Mouse (Mus musculus): Measurements from ENCODE around the gene Gzmd. TPM values are rescaled to one million over a fixed set of nuclear protein-coding genes. Genes with fewer than 3 reads are reported as not detected.
"Not testable (repeated sequence)": the region's sequence is repeated elsewhere in the genome, so short reads cannot be mapped to it uniquely, and the experiment has no call there.

The Gzmd gene
- polyA plus RNA-seq, 1 experiment from 2014 or later, result not detected

- 91% methylated on average over 33 of the region's 33 CpGs for WGBS
- H3K27me3 ChIP-seq (ENCODE audit: poor library complexity, severe bottlenecking); H3K4me1 ChIP-seq; H3K4me3 ChIP-seq; H3K27ac ChIP-seq; H3K9me3 ChIP-seq; H3K36me3 ChIP-seq (replicated peaks); DNase-seq (ENCODE audit: extremely low spot score, low spot score): not testable (repeated sequence)
Measured at GRCm38 (mm10) chr14:56115531-56116310, 16.7 kb downstream of the Gzmd start.

GRCm38 (mm10) chr14:56105447-56106180 lies 26.8 kb downstream of the Gzmd start:
- no peak overlapping the region for H3K27ac ChIP-seq
- no peaks in the 10 kb centered on the region for H3K9me3 ChIP-seq
- H3K27me3 ChIP-seq (ENCODE audit: poor library complexity, severe bottlenecking), result no peaks in the 10 kb centered on the region
- no peak for DNase-seq (ENCODE audit: extremely low spot score, low spot score)
- WGBS, result 85% methylated on average over 13 of the region's 13 CpGs
- H3K36me3 ChIP-seq (replicated peaks), result no peaks in the 10 kb centered on the region
- no peak overlapping the region for H3K4me3 ChIP-seq
- H3K4me1 ChIP-seq, result no peaks in the 10 kb centered on the region

GRCm38 (mm10) chr14:56105016-56105415 lies 27.4 kb downstream of the Gzmd start:
- no peak overlapping the region for H3K4me3 ChIP-seq
- no peaks in the 10 kb centered on the region for H3K27me3 ChIP-seq (ENCODE audit: poor library complexity, severe bottlenecking)
- no peaks in the 10 kb centered on the region for H3K9me3 ChIP-seq
- 94% methylated on average over 5 of the region's 5 CpGs for WGBS
- no peaks in the 10 kb centered on the region for H3K36me3 ChIP-seq (replicated peaks)
- no peak for DNase-seq (ENCODE audit: extremely low spot score, low spot score)
- H3K4me1 ChIP-seq, result no peaks in the 10 kb centered on the region
- H3K27ac ChIP-seq, result no peak overlapping the region

- 78% methylated on average over 3 of the region's 3 CpGs for WGBS
- no peaks in the 10 kb centered on the region for H3K4me1 ChIP-seq
Measured at GRCm38 (mm10) chr14:56103452-56103851, 29.0 kb downstream of the Gzmd start.

GRCm38 (mm10) chr14:56102386-56102785 lies 30.0 kb downstream of the Gzmd start, which contains the start of gene Ctsg:
TSS of gene Ctsg (minus strand) at chr14:56102574.
- 89% methylated on average over 10 of the region's 10 CpGs for WGBS
- Histone ChIP-seq H3K27me3 (ENCODE audit: poor library complexity, severe bottlenecking) (no peaks in the 10 kb centered on the region), H3K4me3 (no peak within 1 kb of the TSS), H3K27ac (no peak within 1 kb of the TSS), H3K4me1 (no peaks in the 10 kb centered on the region), H3K36me3 (replicated peaks) (no peaks in the 10 kb centered on the region), H3K9me3 (no peaks in the 10 kb centered on the region)
- no peak for DNase-seq (ENCODE audit: extremely low spot score, low spot score)

More at GRCm38 (mm10) chr14:56103452-56103851, 29.0 kb downstream of the Gzmd start:
- H3K4me3 ChIP-seq, result no peak overlapping the region
- H3K27ac ChIP-seq, result no peak overlapping the region
- no peaks in the 10 kb centered on the region for H3K36me3 ChIP-seq (replicated peaks)
- no peak for DNase-seq (ENCODE audit: extremely low spot score, low spot score)
- H3K9me3 ChIP-seq, result no peaks in the 10 kb centered on the region
- no peaks in the 10 kb centered on the region for H3K27me3 ChIP-seq (ENCODE audit: poor library complexity, severe bottlenecking)

- Histone ChIP-seq H3K4me3 (no peak overlapping the region), H3K27me3 (ENCODE audit: poor library complexity, severe bottlenecking) (no peaks in the 10 kb centered on the region), H3K27ac (no peak overlapping the region), H3K4me1 (no peaks in the 10 kb centered on the region), H3K9me3 (no peaks in the 10 kb centered on the region), H3K36me3 (replicated peaks) (no peaks in the 10 kb centered on the region)
- DNase-seq (ENCODE audit: extremely low spot score, low spot score), result no peak
- WGBS, result 79% methylated on average over 4 of the region's 4 CpGs
Measured at GRCm38 (mm10) chr14:56098940-56099339, 33.5 kb downstream of the Gzmd start.

- H3K27me3 ChIP-seq (ENCODE audit: poor library complexity, severe bottlenecking), result no peaks in the 10 kb centered on the region
- H3K36me3 ChIP-seq (replicated peaks), result no peaks in the 10 kb centered on the region
Measured at GRCm38 (mm10) chr14:56097597-56097996, 34.8 kb downstream of the Gzmd start.

GRCm38 (mm10) chr14:56093353-56093752 lies 39.1 kb downstream of the Gzmd start:
- Histone ChIP-seq H3K9me3 (no peaks in the 10 kb centered on the region), H3K4me3 (no peak overlapping the region), H3K4me1 (no peaks in the 10 kb centered on the region), H3K27me3 (ENCODE audit: poor library complexity, severe bottlenecking) (no peaks in the 10 kb centered on the region), H3K27ac (no peak overlapping the region), H3K36me3 (replicated peaks) (no peaks in the 10 kb centered on the region)
- no peak for DNase-seq (ENCODE audit: extremely low spot score, low spot score)
- WGBS, result 77% methylated on average over 2 of the region's 2 CpGs

More at GRCm38 (mm10) chr14:56097597-56097996, 34.8 kb downstream of the Gzmd start:
- no peak overlapping the region for H3K27ac ChIP-seq
- H3K4me1 ChIP-seq, result no peaks in the 10 kb centered on the region
- DNase-seq (ENCODE audit: extremely low spot score, low spot score), result no peak
- no peak overlapping the region for H3K4me3 ChIP-seq
- H3K9me3 ChIP-seq, result no peaks in the 10 kb centered on the region
- WGBS, result 86% methylated on average over 1 of the region's 1 CpGs

GRCm38 (mm10) chr14:56086711-56087110 lies 45.7 kb downstream of the Gzmd start:
- Histone ChIP-seq H3K9me3 (no peaks in the 10 kb centered on the region), H3K36me3 (replicated peaks) (no peaks in the 10 kb centered on the region), H3K4me1 (no peaks in the 10 kb centered on the region), H3K27ac (no peak overlapping the region), H3K27me3 (ENCODE audit: poor library complexity, severe bottlenecking) (no peaks in the 10 kb centered on the region), H3K4me3 (no peak overlapping the region)
- WGBS, result 77% methylated on average over 3 of the region's 3 CpGs
- DNase-seq (ENCODE audit: extremely low spot score, low spot score), result no peak

- Histone ChIP-seq H3K4me1 (no peaks in the 10 kb centered on the region), H3K4me3 (no peak within 1 kb of the TSS), H3K9me3 (no peaks in the 10 kb centered on the region), H3K27me3 (ENCODE audit: poor library complexity, severe bottlenecking) (no peaks in the 10 kb centered on the region), H3K36me3 (replicated peaks) (no peaks in the 10 kb centered on the region), H3K27ac (no peak within 1 kb of the TSS)
- DNase-seq (ENCODE audit: extremely low spot score, low spot score), result no peak
- WGBS, result 95% methylated on average over 2 of the region's 2 CpGs
Measured at GRCm38 (mm10) chr14:56085167-56085566, 47.2 kb downstream of the Gzmd start, which contains the start of gene Mcpt8. TSS of gene Mcpt8 (minus strand) at chr14:56085273.

- WGBS, result 89% methylated on average over 4 of the region's 4 CpGs
Measured at GRCm38 (mm10) chr14:56082016-56082415, 50.4 kb downstream of the Gzmd start.

More at GRCm38 (mm10) chr14:56082016-56082415, 50.4 kb downstream of the Gzmd start:
- H3K36me3 ChIP-seq (replicated peaks), result no peaks in the 10 kb centered on the region
- H3K27ac ChIP-seq, result no peak overlapping the region
- DNase-seq (ENCODE audit: extremely low spot score, low spot score), result no peak
- H3K4me1 ChIP-seq, result no peaks in the 10 kb centered on the region
- no peaks in the 10 kb centered on the region for H3K9me3 ChIP-seq
- no peak overlapping the region for H3K4me3 ChIP-seq
- H3K27me3 ChIP-seq (ENCODE audit: poor library complexity, severe bottlenecking), result no peaks in the 10 kb centered on the region

All from forebrain, embryonic 10.5 days (tissue).